Mouse (Mus musculus): ENCODE data around the gene Clpb. TPM values are rescaled to one million over a fixed set of nuclear protein-coding genes. Genes with fewer than 3 reads are reported as not detected.

The Clpb gene
- polyA plus RNA-seq, 1 experiment, result 16.8 TPM

DNA sequence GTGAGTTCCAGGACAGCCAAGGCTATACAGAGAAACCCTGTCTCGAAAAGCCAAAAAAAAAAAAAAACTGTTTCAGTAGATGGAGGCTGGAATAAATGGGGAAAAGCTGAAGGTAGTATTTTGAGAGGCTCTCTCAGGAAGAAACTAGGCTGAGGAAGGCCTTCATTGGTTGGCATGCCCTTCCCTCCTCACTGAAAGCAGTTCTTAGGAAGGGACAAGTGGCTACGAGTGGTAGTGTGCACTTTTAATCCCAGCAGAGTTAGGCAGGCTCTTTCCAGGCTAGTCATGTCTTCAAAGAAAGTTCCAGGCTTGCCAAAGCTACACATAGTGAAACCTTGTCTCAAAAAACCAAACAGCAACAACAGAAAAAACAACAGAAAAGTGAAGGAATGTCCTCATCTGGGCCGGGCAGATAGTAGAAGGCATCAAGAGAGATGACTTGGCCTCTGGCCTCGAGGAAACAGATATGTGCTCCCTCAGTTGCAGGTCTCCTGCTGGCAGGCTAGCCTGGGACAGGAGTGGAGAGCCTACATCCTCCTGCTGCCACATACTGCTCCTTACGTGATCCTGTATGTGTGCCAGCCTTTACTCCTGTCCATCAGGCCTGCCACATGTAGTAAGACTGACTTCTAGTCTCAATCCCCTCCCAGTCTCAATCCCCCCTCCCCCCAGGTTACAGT, 8.3 kb downstream of the Clpb start:
- no peaks in the 10 kb centered on the region for H3K36me3 ChIP-seq (ENCODE audit: control insufficient read depth, insufficient read depth, low read length)
- peaks cover 15% of the 10 kb centered on the region for H3K4me1 ChIP-seq (replicated peaks; ENCODE audit: control insufficient read depth, insufficient read depth, low read length)
- H3K27me3 ChIP-seq (ENCODE audit: control insufficient read depth, insufficient read depth, low read length), result no peaks in the 10 kb centered on the region
- TF ChIP-seq CTCF (IDR thresholded peaks at IDR 0.05; ENCODE audit: borderline replicate concordance, control insufficient read depth, extremely low read depth, insufficient read depth, low read length, poor library complexity), result no peak
- no peak for TF ChIP-seq POLR2A (IDR thresholded peaks at IDR 0.05; ENCODE audit: control insufficient read depth, extremely low read depth, insufficient read depth, low read length, poor library complexity)
- H3K4me3 ChIP-seq (ENCODE audit: control insufficient read depth, insufficient read depth, low read length), result no peak overlapping the region
- no peak for DNase-seq
- WGBS, result 94% methylated on average over 5 of the region's 5 CpGs
- H3K27ac ChIP-seq (ENCODE audit: control insufficient read depth, insufficient read depth, low read length), result no peak overlapping the region

DNA sequence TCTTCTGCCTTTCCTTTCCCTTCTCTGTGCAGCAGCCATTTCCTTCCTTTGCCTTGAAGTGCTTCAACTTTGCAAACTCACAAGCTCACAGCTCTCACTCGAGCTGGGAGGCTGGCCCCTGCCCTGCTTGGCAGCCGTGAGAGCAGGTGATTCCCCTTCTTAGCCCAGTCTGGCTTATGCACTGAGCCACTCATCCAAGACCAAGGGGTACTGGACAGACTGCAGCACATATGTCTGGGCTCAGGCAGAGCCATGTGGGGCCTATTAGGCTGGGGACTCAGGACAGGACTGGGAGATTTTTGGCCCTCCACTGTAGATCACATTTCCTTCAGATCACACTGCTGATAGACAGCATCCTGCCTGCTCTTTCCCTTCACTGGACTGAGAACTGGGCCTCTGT, 10.1 kb downstream of the Clpb start:
- no peak overlapping the region for H3K4me3 ChIP-seq (ENCODE audit: control insufficient read depth, insufficient read depth, low read length)
- TF ChIP-seq CTCF (IDR thresholded peaks at IDR 0.05; ENCODE audit: borderline replicate concordance, control insufficient read depth, extremely low read depth, insufficient read depth, low read length, poor library complexity) (no peak), POLR2A (IDR thresholded peaks at IDR 0.05; ENCODE audit: control insufficient read depth, extremely low read depth, insufficient read depth, low read length, poor library complexity) (no peak)
- peak overlapping the region; percentile 92 for H3K27ac ChIP-seq (ENCODE audit: control insufficient read depth, insufficient read depth, low read length)
- H3K27me3 ChIP-seq (ENCODE audit: control insufficient read depth, insufficient read depth, low read length), result no peaks in the 10 kb centered on the region
- no peaks in the 10 kb centered on the region for H3K36me3 ChIP-seq (ENCODE audit: control insufficient read depth, insufficient read depth, low read length)
- peak; percentile 64 for DNase-seq
- 0% methylated on average over 2 of the region's 2 CpGs for WGBS
- H3K4me1 ChIP-seq (replicated peaks; ENCODE audit: control insufficient read depth, insufficient read depth, low read length), result peaks cover 15% of the 10 kb centered on the region

DNA sequence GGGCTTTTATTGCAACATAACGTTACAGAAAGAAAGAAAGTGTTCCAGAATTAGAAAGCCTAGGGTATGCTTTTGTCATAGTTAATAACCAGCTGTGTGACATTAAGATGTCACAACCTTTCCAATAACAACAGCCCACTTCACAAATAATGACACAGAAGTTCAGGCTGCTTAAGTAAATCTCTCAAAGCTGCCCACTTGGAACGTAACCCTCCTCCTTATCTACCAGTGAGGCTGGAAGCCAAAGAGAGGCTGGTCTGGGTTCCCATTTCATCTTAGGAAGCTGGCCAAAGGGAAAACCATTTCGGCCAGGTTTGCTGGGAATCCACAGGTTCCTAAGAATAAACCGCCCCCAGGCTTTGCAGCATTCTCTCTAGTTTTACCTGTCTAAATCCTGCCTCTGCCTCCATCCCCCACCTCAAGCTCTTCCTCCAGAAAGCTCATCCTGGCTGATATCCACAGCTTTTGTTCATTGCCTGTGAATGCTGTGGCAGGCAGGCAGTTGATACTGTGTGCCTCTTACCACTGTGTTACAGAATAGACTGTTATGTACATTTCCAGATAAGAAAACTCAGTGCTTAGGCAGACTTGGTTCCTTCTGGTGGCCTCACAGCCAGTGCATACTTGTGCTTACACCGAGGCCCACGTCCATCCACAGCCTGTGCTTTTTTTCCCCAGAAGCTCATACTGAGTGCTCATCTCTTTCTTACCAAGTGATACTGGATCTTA, 12.8 kb downstream of the Clpb start:
- H3K36me3 ChIP-seq (ENCODE audit: control insufficient read depth, insufficient read depth, low read length), result no peaks in the 10 kb centered on the region
- H3K27me3 ChIP-seq (ENCODE audit: control insufficient read depth, insufficient read depth, low read length), result no peaks in the 10 kb centered on the region
- no peak overlapping the region for H3K27ac ChIP-seq (ENCODE audit: control insufficient read depth, insufficient read depth, low read length)
- peaks cover 15% of the 10 kb centered on the region for H3K4me1 ChIP-seq (replicated peaks; ENCODE audit: control insufficient read depth, insufficient read depth, low read length)
- H3K4me3 ChIP-seq (ENCODE audit: control insufficient read depth, insufficient read depth, low read length), result no peak overlapping the region
- WGBS, result 91% methylated on average over 6 of the region's 6 CpGs
- TF ChIP-seq CTCF (IDR thresholded peaks at IDR 0.05; ENCODE audit: borderline replicate concordance, control insufficient read depth, extremely low read depth, insufficient read depth, low read length, poor library complexity) (no peak), POLR2A (IDR thresholded peaks at IDR 0.05; ENCODE audit: control insufficient read depth, extremely low read depth, insufficient read depth, low read length, poor library complexity) (no peak)
- DNase-seq, result no peak

DNA sequence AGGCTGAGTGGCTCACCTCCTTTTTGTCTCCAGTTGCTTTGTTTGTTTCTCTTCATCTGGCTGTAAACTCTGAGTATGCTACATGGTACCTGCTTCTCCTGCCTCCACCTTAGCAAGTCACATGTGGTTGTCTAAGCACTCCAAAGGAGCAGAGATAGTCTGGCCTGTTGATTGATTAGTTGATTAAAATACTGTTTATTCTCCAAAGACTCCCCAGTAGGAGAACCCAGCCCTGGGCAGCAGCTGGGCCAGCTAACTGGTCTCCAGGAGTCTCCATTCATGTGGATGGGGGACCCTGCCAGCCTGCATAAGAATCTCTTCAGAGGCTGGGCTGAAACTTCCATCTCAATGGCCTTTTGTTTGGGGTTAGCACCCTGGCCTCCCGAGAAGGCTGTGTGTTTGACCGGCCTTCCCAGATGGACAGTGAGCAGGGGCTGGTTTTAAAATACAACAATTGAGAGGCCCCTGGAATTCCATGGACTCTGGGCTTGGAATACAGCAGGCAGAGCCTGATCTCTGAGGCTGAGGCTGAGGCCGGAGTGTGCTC, 13.4 kb downstream of the Clpb start:
- Histone ChIP-seq H3K27me3 (ENCODE audit: control insufficient read depth, insufficient read depth, low read length) (no peaks in the 10 kb centered on the region), H3K27ac (ENCODE audit: control insufficient read depth, insufficient read depth, low read length) (no peak overlapping the region), H3K4me1 (replicated peaks; ENCODE audit: control insufficient read depth, insufficient read depth, low read length) (peaks cover 15% of the 10 kb centered on the region), H3K4me3 (ENCODE audit: control insufficient read depth, insufficient read depth, low read length) (no peak overlapping the region), H3K36me3 (ENCODE audit: control insufficient read depth, insufficient read depth, low read length) (no peaks in the 10 kb centered on the region)
- no peak for TF ChIP-seq POLR2A (IDR thresholded peaks at IDR 0.05; ENCODE audit: control insufficient read depth, extremely low read depth, insufficient read depth, low read length, poor library complexity)
- no peak for TF ChIP-seq CTCF (IDR thresholded peaks at IDR 0.05; ENCODE audit: borderline replicate concordance, control insufficient read depth, extremely low read depth, insufficient read depth, low read length, poor library complexity)
- DNase-seq, result no peak
- 97% methylated on average over 3 of the region's 3 CpGs for WGBS

DNA sequence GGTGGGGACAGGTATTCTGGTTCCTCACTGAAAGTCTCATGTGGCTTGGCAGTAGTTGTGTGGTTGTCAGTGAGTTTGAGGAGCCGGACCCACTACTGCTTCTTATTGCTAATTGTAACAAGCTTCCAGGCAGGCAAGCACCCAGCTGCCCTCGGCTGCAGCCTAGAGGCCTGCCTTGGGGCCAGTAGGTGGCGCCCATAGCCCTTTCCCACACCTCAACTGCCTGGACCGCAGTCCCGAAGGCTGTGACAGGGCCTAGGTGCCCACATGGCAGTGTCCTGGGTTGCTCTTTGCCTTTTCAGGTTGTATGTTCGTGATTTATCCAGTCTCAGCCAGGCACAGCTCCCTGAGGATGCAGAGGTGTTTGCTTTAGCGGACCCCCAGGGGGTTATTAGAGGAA, 16.2 kb downstream of the Clpb start:
- 27% methylated on average over 7 of the region's 7 CpGs for WGBS
- Histone ChIP-seq H3K27me3 (ENCODE audit: control insufficient read depth, insufficient read depth, low read length) (no peaks in the 10 kb centered on the region), H3K4me1 (replicated peaks; ENCODE audit: control insufficient read depth, insufficient read depth, low read length) (no peaks in the 10 kb centered on the region), H3K4me3 (ENCODE audit: control insufficient read depth, insufficient read depth, low read length) (no peak overlapping the region), H3K36me3 (ENCODE audit: control insufficient read depth, insufficient read depth, low read length) (no peaks in the 10 kb centered on the region), H3K27ac (ENCODE audit: control insufficient read depth, insufficient read depth, low read length) (no peak overlapping the region)
- DNase-seq, result peak; percentile 72
- TF ChIP-seq POLR2A (IDR thresholded peaks at IDR 0.05; ENCODE audit: control insufficient read depth, extremely low read depth, insufficient read depth, low read length, poor library complexity) (no peak), CTCF (IDR thresholded peaks at IDR 0.05; ENCODE audit: borderline replicate concordance, control insufficient read depth, extremely low read depth, insufficient read depth, low read length, poor library complexity) (peak; percentile 89)

DNA sequence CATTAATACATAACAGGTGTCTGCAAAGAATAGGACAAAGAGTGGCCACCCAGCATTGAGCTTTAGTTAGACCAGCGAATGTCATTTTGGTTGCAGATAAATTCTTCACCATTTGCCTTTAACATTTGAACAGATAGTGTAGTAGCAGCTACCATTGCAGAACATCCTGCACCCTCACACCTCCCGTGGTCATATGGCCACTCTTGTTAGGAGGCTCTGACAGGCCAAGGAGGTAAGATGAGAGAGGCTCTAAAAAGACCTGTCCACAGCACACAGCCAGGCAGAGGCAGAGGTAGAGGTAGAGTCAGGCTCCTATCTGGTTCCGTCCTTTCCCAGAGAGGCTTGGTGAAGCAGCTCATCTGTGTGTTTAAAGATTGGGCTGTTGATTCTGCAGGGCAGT, 17.5 kb downstream of the Clpb start:
- Histone ChIP-seq H3K27me3 (ENCODE audit: control insufficient read depth, insufficient read depth, low read length) (no peaks in the 10 kb centered on the region), H3K36me3 (ENCODE audit: control insufficient read depth, insufficient read depth, low read length) (no peaks in the 10 kb centered on the region), H3K4me3 (ENCODE audit: control insufficient read depth, insufficient read depth, low read length) (no peak overlapping the region), H3K27ac (ENCODE audit: control insufficient read depth, insufficient read depth, low read length) (no peak overlapping the region), H3K4me1 (replicated peaks; ENCODE audit: control insufficient read depth, insufficient read depth, low read length) (no peaks in the 10 kb centered on the region)
- TF ChIP-seq POLR2A (IDR thresholded peaks at IDR 0.05; ENCODE audit: control insufficient read depth, extremely low read depth, insufficient read depth, low read length, poor library complexity) (no peak), CTCF (IDR thresholded peaks at IDR 0.05; ENCODE audit: borderline replicate concordance, control insufficient read depth, extremely low read depth, insufficient read depth, low read length, poor library complexity) (no peak)
- 95% methylated on average over 3 of the region's 3 CpGs for WGBS
- no peak for DNase-seq
